Mouse (Mus musculus) MEL (cell line): ENCODE measurements at regions not wholly inside any gene's neighbourhood (a gene's known extent, or its start where the extent isn't known, plus 50 kb on each side); places are given as distances from the start of the nearest gene placed in this dataset.

ENCODE experiments used
- DNase-seq: peaks from one replicate; pipeline ENCODE4 v3.0.0; 2011; ENCODE audit warnings: low read depth, low spot score
- H3K27ac ChIP-seq: 2 replicates; pipeline ENCODE4 v1.5.1; 2012; ENCODE audit warnings: low read depth, mild to moderate bottlenecking, control low read depth, low read length, moderate library complexity; ENCODE audit not compliant: control insufficient read depth
- H3K27me3 ChIP-seq, 2 experiments: fragments of 150-350 bp in 1 of 2; sonication (generic) in 1 of 2; 2 replicates each; pipeline ENCODE4 v1.6.1; 2012; ENCODE audit warnings: low read length in 2 of 2, mild to moderate bottlenecking in 2 of 2, improper control_type of control experiment in 1 of 2, moderate library complexity in 1 of 2; ENCODE audit not compliant: insufficient read depth in 2 of 2, control insufficient read depth in 1 of 2
- H3K36me3 ChIP-seq, 2 experiments: 2 replicates each; pipeline ENCODE4 v1.6.1; 2012 to 2014; ENCODE audit warnings: low read length in 2 of 2, improper control_type of control experiment in 1 of 2, inconsistent platforms in 1 of 2, mild to moderate bottlenecking in 1 of 2; ENCODE audit not compliant: insufficient read depth in 2 of 2, control insufficient read depth in 1 of 2
- H3K4me1 ChIP-seq, 2 experiments: fragments of 150-350 bp in 1 of 2; sonication (generic) in 1 of 2; 2 replicates each; pipeline ENCODE4 v1.6.1; 2012; ENCODE audit warnings: low read length in 2 of 2, improper control_type of control experiment in 1 of 2, mild to moderate bottlenecking in 1 of 2; ENCODE audit not compliant: insufficient read depth in 2 of 2, control insufficient read depth in 1 of 2
- H3K4me3 ChIP-seq, 2 experiments: fragments of 150-350 bp in 1 of 2; sonication (generic) in 1 of 2; 2 replicates each; pipeline ENCODE4 v1.5.1; 2012; ENCODE audit warnings: low read depth in 2 of 2, low read length in 2 of 2, mild to moderate bottlenecking in 2 of 2, moderate library complexity in 2 of 2, control low read depth in 1 of 2, improper control_type of control experiment in 1 of 2; ENCODE audit not compliant: control insufficient read depth in 1 of 2, insufficient read depth in 1 of 2
- H3K79me2 ChIP-seq: 2 replicates; pipeline ENCODE4 v1.6.1; 2012; ENCODE audit warnings: mild to moderate bottlenecking, low read length, moderate library complexity; ENCODE audit not compliant: control insufficient read depth, poor library complexity, insufficient read depth
- H3K9ac ChIP-seq: 2 replicates; pipeline ENCODE4 v1.6.1; 2012; ENCODE audit warnings: low read depth, mild to moderate bottlenecking, control low read depth, low read length, moderate library complexity; ENCODE audit not compliant: control insufficient read depth, poor library complexity, severe bottlenecking
- H3K9me3 ChIP-seq: fragments of 150-350 bp; sonication (generic); replicated peaks from 2 replicates; pipeline ENCODE4 v1.6.1; 2012; ENCODE audit warnings: mild to moderate bottlenecking, low read length, improper control_type of control experiment, moderate library complexity; ENCODE audit not compliant: insufficient read depth
- CHD1 ChIP-seq: IDR thresholded peaks from 2 replicates; pipeline ENCODE4 v1.6.1; 2012; ENCODE audit warnings: low read depth, mild to moderate bottlenecking, inconsistent platforms, low read length, improper control_type of control experiment
- CTCF ChIP-seq, 3 experiments: IDR thresholded peaks in 2 of 3; conservative IDR thresholded peaks in 1 of 3; 2 replicates each; pipeline ENCODE4 v1.5.1; 2011 to 2012; ENCODE audit warnings: low read length in 3 of 3, low read depth in 2 of 3, mild to moderate bottlenecking in 2 of 3, improper control_type of control experiment in 1 of 3, inconsistent platforms in 1 of 3, mixed read lengths in 1 of 3, moderate library complexity in 1 of 3; ENCODE audit not compliant: control insufficient read depth in 1 of 3, insufficient read depth in 1 of 3, poor library complexity in 1 of 3, severe bottlenecking in 1 of 3
- ETS1 ChIP-seq: IDR thresholded peaks from 2 replicates; pipeline ENCODE4 v1.6.1; 2012; ENCODE audit warnings: low read depth, mild to moderate bottlenecking, inconsistent platforms, low read length, improper control_type of control experiment, moderate library complexity
- HCFC1 ChIP-seq: IDR thresholded peaks from 2 replicates; pipeline ENCODE4 v1.6.1; 2012; ENCODE audit warnings: low read depth, mild to moderate bottlenecking, inconsistent platforms, low read length, improper control_type of control experiment, moderate library complexity
- KAT2A ChIP-seq: conservative IDR thresholded peaks from 2 replicates; pipeline ENCODE4 v1.6.1; 2012; ENCODE audit warnings: low read depth, low read length, improper control_type of control experiment, inconsistent platforms
- MAX ChIP-seq: IDR thresholded peaks from 2 replicates; pipeline ENCODE4 v1.6.1; 2011; ENCODE audit warnings: low read length, improper control_type of control experiment
- POLR2AphosphoS2 ChIP-seq: IDR thresholded peaks from 2 replicates; pipeline ENCODE4 v1.6.1; 2011; ENCODE audit warnings: low read length, improper control_type of control experiment
- RAD21 ChIP-seq: IDR thresholded peaks from 2 replicates; pipeline ENCODE4 v1.6.1; 2011; ENCODE audit warnings: mild to moderate bottlenecking, low read depth, low read length, improper control_type of control experiment
- SIN3A ChIP-seq: IDR thresholded peaks from 2 replicates; pipeline ENCODE4 v1.6.1; 2012; ENCODE audit warnings: low read length, improper control_type of control experiment, inconsistent platforms
- TBP ChIP-seq: IDR thresholded peaks from 2 replicates; pipeline ENCODE4 v1.8.0; 2011; ENCODE audit warnings: low read depth, low read length, improper control_type of control experiment
- TCF12 ChIP-seq: IDR thresholded peaks from 2 replicates; pipeline ENCODE4 v1.6.1; 2014; ENCODE audit warnings: low read depth, mild to moderate bottlenecking, inconsistent platforms, low read length, improper control_type of control experiment, moderate library complexity
- UBTF ChIP-seq: IDR thresholded peaks from 2 replicates; pipeline ENCODE4 v1.6.1; 2012; ENCODE audit warnings: low read depth, mild to moderate bottlenecking, inconsistent platforms, low read length, improper control_type of control experiment, moderate library complexity, borderline replicate concordance; ENCODE audit not compliant: insufficient read depth
- USF2 ChIP-seq, 2 experiments: IDR thresholded peaks; 2 replicates each; pipeline ENCODE4 v1.6.1; 2011 to 2012; ENCODE audit warnings: improper control_type of control experiment in 2 of 2, low read length in 2 of 2, borderline replicate concordance in 1 of 2, inconsistent platforms in 1 of 2, low read depth in 1 of 2, mild to moderate bottlenecking in 1 of 2; ENCODE audit not compliant: insufficient read depth in 1 of 2
- ZC3H11A ChIP-seq: IDR thresholded peaks from 2 replicates; pipeline ENCODE4 v1.6.1; 2012; ENCODE audit warnings: low read depth, mild to moderate bottlenecking, inconsistent platforms, low read length, improper control_type of control experiment
- ZKSCAN1 ChIP-seq: IDR thresholded peaks from 2 replicates; pipeline ENCODE4 v1.6.1; 2012; ENCODE audit warnings: low read depth, mild to moderate bottlenecking, inconsistent platforms, low read length, improper control_type of control experiment, moderate library complexity
- ZMIZ1 ChIP-seq: IDR thresholded peaks from 2 replicates; pipeline ENCODE4 v1.6.1; 2012; ENCODE audit warnings: low read depth, mild to moderate bottlenecking, inconsistent platforms, low read length, improper control_type of control experiment, moderate library complexity
- ZNF384 ChIP-seq: IDR thresholded peaks from 2 replicates; pipeline ENCODE4 v1.6.1; 2012; ENCODE audit warnings: low read depth, mild to moderate bottlenecking, inconsistent platforms, low read length, improper control_type of control experiment

- Histone ChIP-seq H3K9me3 (no peaks in the 10 kb centered on the region), H3K27me3 (no peaks in the 10 kb centered on the region)
- no peak for DNase-seq
Observed at GRCm38 (mm10) chr7:138503016-138503415, 105.5 kb upstream of the Tcerg1l start.

GRCm38 (mm10) chr7:138501347-138502014 is 104.0 kb upstream of the Tcerg1l start:
- no peak overlapping the region for H3K4me3 ChIP-seq
- H3K9ac ChIP-seq = no peak overlapping the region
- no peak for DNase-seq
- H3K4me1 ChIP-seq = no peaks in the 10 kb centered on the region
- H3K79me2 ChIP-seq = no peaks in the 10 kb centered on the region
- H3K27ac ChIP-seq = no peak overlapping the region
- H3K27me3 ChIP-seq = no peaks in the 10 kb centered on the region
- TF ChIP-seq ZC3H11A (no peak), SIN3A (no peak), TCF12 (no peak), ZMIZ1 (no peak), CTCF (IDR thresholded peaks at IDR 0.05 in 2 of 3, conservative IDR thresholded peaks at IDR 0.05 in 1 of 3; ENCODE audit: control insufficient read depth in 1 of 3, insufficient read depth in 1 of 3, low read depth in 2 of 3, low read length in 3 of 3, poor library complexity in 1 of 3, severe bottlenecking in 1 of 3) (no peak), HCFC1 (no peak), POLR2AphosphoS2 (no peak)
- H3K9me3 ChIP-seq = no peaks in the 10 kb centered on the region
- no peaks in the 10 kb centered on the region for H3K36me3 ChIP-seq

More at GRCm38 (mm10) chr7:138503016-138503415, 105.5 kb upstream of the Tcerg1l start:
- no peak overlapping the region for H3K27ac ChIP-seq
- TF ChIP-seq POLR2AphosphoS2 = no peak
- no peak for TF ChIP-seq CHD1
- no peak for TF ChIP-seq USF2 (IDR thresholded peaks at IDR 0.05; ENCODE audit: borderline replicate concordance in 1 of 2, insufficient read depth in 1 of 2, low read depth in 1 of 2, low read length in 2 of 2)
- no peak for TF ChIP-seq KAT2A
- TF ChIP-seq ETS1 = no peak
- TF ChIP-seq ZNF384 = no peak
- TF ChIP-seq SIN3A = no peak
- TF ChIP-seq MAX = no peak
- no peak for TF ChIP-seq UBTF
- no peak for TF ChIP-seq ZKSCAN1
- no peak for TF ChIP-seq TBP
- no peak for TF ChIP-seq RAD21
- no peak overlapping the region for H3K9ac ChIP-seq
- H3K79me2 ChIP-seq = no peaks in the 10 kb centered on the region
- no peaks in the 10 kb centered on the region for H3K4me1 ChIP-seq
- no peak overlapping the region for H3K4me3 ChIP-seq
- H3K36me3 ChIP-seq = no peaks in the 10 kb centered on the region
